Mouse (Mus musculus): ENCODE data around the gene Efnb3. TPM values are rescaled to one million over a fixed set of nuclear protein-coding genes. Genes with fewer than 3 reads are reported as not detected.
"Not testable (repeated sequence)": the region's sequence is repeated elsewhere in the genome, so short reads cannot be mapped to it uniquely, and the experiment has no call there.

Efnb3 gene
- total RNA-seq, 2 experiments from 2014 or later: 203 to 217 TPM

GRCm38 (mm10) chr11:69552622-69553340, 7.2 kb downstream of the Efnb3 start:
- DNase-seq (ENCODE audit: low spot score in 2 of 2): peak; percentile 79 to 84

- DNase-seq (ENCODE audit: low spot score in 2 of 2): no peak
Observed at GRCm38 (mm10) chr11:69551310-69551709, 8.7 kb downstream of the Efnb3 start.

- DNase-seq (ENCODE audit: low spot score in 2 of 2): peak in 1 of 2 experiments; percentile 52
Observed at GRCm38 (mm10) chr11:69549060-69549656, 10.8 kb downstream of the Efnb3 start, which contains the start of gene Dnah2. Gene Dnah2 (minus strand): TSS chr11:69549110.

- DNase-seq (ENCODE audit: low spot score in 2 of 2): peak; percentile 60 to 69
Observed at GRCm38 (mm10) chr11:69547071-69547470, 12.9 kb downstream of the Efnb3 start.

- peak; percentile 79 to 86 for DNase-seq (ENCODE audit: low spot score in 2 of 2)
Observed at GRCm38 (mm10) chr11:69546423-69547053, 13.5 kb downstream of the Efnb3 start.

- no peak for DNase-seq (ENCODE audit: low spot score in 2 of 2)
Observed at GRCm38 (mm10) chr11:69545957-69546356, 14.0 kb downstream of the Efnb3 start.

- DNase-seq (ENCODE audit: low spot score in 2 of 2): peak in 1 of 2 experiments; percentile 36
Observed at GRCm38 (mm10) chr11:69543598-69543997, 16.4 kb downstream of the Efnb3 start.

- DNase-seq (ENCODE audit: low spot score in 2 of 2): not testable (repeated sequence)
Observed at GRCm38 (mm10) chr11:69541741-69542140, 18.3 kb downstream of the Efnb3 start.

GRCm38 (mm10) chr11:69540700-69541099, 19.3 kb downstream of the Efnb3 start:
- no peak for DNase-seq (ENCODE audit: low spot score in 2 of 2)

- no peak for DNase-seq (ENCODE audit: low spot score in 2 of 2)
Observed at GRCm38 (mm10) chr11:69534990-69535389, 25.0 kb downstream of the Efnb3 start.

GRCm38 (mm10) chr11:69532480-69533150, 27.4 kb downstream of the Efnb3 start:
- no peak for DNase-seq (ENCODE audit: low spot score in 2 of 2)

- not testable (repeated sequence) for DNase-seq (ENCODE audit: low spot score in 2 of 2)
Observed at GRCm38 (mm10) chr11:69530755-69531154, 29.2 kb downstream of the Efnb3 start.

GRCm38 (mm10) chr11:69530281-69530680, 29.7 kb downstream of the Efnb3 start:
- not testable (repeated sequence) for DNase-seq (ENCODE audit: low spot score in 2 of 2)

GRCm38 (mm10) chr11:69528031-69528390, 32.0 kb downstream of the Efnb3 start:
- DNase-seq (ENCODE audit: low spot score in 2 of 2): no peak

GRCm38 (mm10) chr11:69527098-69528030, 32.6 kb downstream of the Efnb3 start:
- peak in 1 of 2 experiments; percentile 59 for DNase-seq (ENCODE audit: low spot score in 2 of 2)

GRCm38 (mm10) chr11:69526631-69527030, 33.4 kb downstream of the Efnb3 start:
- DNase-seq (ENCODE audit: low spot score in 2 of 2): no peak

GRCm38 (mm10) chr11:69525661-69526060, 34.3 kb downstream of the Efnb3 start:
- DNase-seq (ENCODE audit: low spot score in 2 of 2): no peak

GRCm38 (mm10) chr11:69523651-69524050, 36.4 kb downstream of the Efnb3 start:
- no peak for DNase-seq (ENCODE audit: low spot score in 2 of 2)

- DNase-seq (ENCODE audit: low spot score in 2 of 2): no peak
Observed at GRCm38 (mm10) chr11:69521526-69522149, 38.4 kb downstream of the Efnb3 start.

GRCm38 (mm10) chr11:69519976-69520375, 40.0 kb downstream of the Efnb3 start:
- no peak for DNase-seq (ENCODE audit: low spot score in 2 of 2)
